Mouse (Mus musculus): ENCODE measurements around the gene Cfap43.
A peak's percentile ranks its signal among the peaks of the same experiment; 100 is the strongest.

Cfap43 gene

DNA sequence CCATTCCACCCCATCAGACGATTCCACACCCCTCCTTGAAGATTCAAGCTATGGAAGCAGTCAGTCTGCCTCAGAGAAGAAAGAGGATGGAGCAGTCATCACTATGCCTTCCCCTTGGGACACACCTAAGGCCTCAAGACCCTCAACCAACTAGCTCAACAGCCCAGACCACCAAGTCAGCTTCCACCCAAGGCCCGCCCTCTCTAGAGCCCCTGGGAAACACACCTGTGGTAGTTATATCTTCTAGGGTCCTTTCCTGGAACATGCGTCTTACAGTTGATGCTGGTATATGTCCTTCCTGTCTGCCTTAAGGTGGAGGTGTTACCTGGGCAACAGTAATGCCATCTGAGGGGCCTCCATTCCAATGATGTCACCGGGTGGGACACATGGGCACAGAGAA, 4.9 kb downstream of the Cfap43 start:
- DNase-seq = no peak

DNA sequence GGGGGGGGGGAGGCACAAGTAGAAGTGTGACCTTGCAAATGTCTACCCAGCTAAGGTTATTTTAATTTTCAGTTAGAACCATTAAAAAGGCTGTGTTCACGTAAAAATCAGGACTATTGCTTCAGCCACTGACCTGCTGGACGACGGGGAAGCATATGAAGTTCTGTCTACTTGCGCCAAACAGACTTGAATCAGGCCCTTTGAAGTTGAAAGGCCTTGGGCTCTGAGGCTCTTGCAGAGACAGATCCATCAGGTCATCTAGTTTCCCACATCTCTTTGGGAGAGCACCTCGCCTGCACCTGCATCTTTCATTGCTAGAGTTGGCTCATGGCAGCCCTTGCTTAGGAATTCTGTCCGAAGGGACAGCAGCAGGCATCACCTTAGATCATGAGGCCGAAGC, 5.7 kb downstream of the Cfap43 start:
- no peak for DNase-seq

DNA sequence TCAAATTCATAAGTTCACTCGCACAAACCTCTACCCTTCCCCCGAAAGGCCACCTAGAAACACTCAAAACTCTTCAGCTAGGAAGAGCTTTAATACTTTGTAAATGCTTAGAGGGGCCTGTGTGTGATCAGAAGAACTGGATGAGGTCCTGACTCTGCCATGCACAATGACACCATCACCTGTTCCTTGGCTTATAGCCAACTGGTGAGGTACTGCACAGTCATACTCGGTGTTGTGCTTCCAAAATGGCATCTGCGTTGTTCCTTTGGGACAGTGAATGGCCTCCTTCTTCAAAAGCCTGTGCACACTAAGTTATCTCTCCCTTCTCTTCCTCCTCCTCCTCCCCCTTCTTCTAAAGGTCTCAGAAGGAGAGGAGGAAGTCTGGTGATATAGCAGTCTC, 8.3 kb downstream of the Cfap43 start:
- no peak for DNase-seq

DNA sequence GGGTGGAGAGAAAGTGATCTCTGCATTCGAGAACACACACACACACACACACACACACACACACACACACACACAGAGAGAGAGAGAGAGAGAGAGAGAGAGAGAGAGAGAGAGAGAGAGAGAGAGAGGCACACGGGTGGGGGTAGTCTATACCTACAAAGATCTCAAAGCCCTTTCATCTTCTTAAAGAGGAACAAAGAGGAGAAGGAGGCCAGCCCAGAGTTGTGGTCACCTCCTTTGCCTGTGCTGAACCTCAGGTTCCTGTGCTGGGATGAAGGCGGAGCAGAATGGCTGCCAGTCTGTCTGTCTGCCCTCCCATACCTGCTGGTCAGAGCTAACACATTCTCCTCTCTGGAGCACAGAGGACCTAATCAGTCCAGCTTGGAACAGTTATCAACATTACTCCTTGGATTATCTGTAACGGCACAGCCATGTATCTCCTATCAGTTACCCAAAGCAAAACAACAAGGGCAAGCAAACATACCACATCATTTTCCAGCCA, 8.9 kb downstream of the Cfap43 start:
- DNase-seq = no peak

DNA sequence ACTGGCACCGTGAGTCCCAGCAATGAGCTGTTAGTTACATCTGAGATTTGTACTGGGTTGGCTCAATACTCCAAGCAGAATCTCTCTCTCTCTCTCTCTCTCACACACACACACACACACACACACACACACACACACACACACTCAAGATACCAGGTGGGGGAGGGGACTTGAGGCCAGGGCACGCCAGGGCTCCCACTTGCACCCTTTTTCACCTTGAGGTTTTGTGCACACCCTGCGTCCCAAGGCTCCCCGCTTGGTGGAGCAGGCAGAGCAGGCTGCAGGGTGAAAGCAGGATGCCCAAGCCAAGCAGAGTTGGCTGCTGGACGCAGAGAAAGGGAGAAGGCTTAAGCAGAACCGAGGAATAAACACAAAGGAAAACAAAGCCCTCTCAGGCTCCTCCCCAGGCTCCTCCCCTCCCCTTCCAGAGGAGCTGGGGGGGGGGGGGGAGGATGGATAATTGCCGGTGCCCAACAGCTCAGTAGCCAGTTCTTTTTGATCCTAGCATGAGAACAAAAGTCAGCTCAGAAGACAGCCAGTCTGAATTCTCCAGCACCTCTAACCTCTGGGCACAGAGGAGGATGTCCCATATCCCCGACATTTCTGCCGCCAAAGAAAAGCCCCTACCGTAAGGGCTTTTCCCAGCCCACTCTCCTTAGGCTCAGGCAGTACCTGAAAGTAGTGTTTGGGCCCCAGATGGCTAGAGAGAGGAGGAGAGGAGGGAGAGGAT, 9.5 kb downstream of the Cfap43 start:
- peak; percentile 42 for DNase-seq

DNA sequence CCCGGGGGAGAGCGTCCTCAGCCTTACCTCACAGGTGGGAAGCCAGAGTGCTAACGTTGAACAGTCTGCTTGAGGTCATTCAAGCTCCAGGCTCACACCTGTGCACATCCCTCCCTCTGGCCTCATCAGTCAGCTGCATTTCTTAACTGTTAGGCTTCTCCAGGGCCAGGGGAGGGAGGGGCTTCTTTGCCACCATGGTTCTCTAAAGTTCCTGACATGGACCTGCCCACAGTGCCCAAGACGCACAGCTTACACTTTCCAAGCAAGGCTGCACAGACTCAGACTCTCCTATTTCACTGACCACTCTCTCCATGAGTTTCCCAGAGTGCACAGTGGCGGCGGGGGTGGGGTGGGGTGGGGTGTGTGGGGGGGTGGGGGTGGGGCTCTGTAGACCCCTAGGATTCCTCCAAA, 10.1 kb downstream of the Cfap43 start:
- no peak for DNase-seq

DNA sequence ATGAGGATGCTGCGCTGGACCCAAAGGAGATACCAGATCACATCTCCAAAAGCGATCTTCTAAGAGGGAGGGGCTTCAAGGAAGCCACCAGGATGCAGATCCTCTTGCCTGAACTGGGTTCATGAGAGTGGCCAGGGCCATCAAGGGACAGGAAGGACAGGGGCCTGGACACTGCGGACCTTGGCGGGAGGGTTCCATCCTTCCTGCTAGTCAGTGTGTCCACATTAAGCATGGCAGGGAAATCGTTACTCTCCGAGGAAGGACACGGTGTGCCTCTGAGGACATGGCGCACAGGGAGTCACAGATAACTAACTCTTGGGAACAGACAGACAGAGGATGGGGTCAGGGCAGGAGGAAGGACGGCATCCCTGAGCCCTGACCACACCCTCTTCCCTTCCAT, 11.5 kb downstream of the Cfap43 start:
- no peak for DNase-seq

DNA sequence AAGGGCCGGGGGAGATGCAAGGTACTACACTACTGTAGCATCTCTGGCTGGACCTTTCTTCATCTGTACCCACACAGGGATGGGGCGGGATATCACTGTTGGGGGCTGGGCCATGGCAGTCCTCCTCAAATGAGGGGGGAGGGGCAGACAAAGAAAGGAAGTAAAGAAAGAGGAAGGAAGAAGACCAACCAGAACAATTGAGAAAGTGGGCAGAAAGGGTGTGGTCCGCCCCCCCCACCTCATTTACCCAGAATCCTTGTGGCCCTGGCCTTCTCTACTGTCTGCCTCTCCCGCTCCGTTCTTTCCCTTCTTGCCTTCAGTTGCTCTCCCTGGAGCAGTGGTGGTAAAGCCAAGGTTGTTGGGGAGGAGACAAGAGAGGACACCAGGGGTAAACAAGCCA, 13.5 kb downstream of the Cfap43 start:
- DNase-seq = no peak

DNA sequence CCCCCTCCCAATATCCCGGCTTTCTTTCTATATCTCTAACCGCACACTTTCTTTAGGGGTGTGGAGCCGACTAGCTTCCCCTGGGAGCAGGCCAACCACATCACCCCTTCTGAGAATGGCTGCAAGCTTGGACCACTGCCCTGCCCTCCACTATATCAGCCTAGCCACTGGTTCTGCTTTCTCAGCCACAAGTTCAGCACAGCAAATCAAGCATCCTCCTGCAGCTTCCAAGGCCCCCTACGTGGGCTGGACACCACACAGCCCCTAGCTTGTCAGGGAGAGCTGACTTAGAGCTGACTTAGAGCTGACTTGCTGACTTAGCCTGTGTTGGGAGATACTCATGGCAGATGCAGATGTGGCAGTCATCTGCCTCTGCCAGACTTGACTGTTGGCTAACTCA, 14.0 kb downstream of the Cfap43 start:
- DNase-seq = no peak

DNA sequence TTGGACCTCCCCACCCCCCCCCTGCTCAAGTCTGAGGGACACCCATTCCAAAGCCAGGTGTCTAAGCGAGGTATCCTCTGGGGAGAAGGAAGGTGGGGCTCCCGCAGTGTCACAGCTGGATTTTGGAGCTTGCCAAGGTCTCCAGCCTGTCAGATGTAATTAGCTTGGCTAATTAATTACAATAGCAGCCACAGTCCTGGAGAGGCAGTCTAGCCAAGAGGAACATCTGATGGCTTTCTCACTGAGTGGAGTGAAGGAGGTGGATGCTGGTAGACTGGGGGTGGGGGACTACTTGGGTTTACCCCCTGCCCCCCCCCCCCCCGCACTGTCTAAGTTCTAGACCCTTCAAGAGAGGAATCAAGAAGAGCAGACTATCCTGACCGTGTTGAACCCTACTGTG, 15.4 kb downstream of the Cfap43 start:
- no peak for DNase-seq

DNA sequence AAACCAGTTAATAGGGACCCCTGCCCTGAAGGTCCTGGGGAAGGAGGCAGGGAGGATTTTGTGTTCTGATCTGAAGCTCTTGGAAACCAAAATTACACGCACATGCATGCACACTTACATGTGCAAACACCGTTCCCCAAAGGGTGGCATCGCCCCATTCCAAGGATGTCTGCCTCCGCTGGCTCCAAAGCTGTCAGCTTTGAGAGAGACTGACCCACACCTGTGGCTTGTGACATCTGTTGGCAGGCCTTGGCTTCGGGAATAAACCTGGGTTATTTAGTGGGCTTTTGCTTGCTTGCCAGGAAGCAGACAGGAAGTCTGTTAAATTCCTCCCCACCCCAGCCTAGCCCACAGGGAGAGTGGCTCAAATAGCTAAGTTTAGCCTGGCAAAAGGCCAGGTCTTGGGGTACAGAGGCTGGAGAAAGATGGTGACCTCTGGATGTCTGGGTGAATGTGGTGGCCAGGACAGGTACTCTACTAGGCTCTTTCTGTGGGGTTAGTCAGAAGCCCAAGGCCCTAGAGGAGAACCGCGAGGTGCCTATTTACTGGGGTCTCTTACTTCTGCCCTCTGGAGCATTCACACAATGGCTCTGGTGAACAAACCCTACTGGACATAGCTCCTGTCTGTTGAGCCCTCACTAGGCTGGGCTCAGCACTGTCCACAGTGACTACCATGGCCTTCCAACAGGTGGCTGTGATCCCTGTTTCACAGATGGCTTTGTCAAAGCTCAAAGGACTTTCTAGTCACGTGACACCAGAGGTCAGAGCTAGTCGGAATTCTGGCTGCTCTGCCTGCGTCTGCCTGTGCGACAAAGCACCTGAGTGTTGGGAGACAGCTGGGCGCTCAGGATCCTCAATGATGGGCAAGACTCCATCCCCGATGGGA, 16.5 kb downstream of the Cfap43 start:
- peak; percentile 61 for DNase-seq

DNA sequence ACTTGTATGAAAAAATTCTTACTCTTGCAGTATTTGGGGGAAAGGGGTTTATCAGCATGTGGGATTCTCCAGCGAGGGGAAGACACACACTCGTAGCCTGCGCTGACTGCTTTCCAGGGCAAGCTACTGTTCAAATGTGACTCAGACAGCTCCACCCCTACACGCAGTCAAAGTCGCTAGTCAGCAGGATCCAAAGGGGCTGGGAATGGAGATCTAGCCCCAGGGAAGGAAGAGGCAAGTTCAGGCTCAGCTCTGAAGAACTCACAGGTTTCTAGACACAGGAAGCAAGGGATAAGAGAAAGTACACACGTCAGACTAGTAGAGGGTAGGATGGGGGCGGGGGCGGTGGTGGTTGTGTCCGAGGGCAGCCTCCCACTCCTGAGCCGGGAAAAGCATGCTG, 18.5 kb downstream of the Cfap43 start:
- DNase-seq = no peak

DNA sequence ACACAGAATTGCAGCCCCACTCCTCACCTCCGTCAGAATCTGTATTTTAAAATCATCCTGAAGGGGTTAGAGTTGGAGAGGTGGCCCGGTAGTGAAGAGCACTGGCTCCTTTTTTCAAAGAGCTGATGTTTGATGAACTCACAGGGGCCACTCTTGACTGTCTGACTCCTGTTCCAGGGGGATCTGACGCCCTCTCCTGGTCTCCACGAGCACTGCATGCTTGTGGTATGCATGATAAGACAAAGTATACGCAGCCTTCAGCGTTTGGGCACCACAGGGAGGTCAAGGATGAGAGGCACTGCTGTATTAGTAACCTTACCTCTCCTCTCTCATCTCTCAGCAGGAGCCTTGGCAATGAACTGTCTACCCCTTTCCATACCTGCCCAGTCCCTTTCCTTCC, 19.1 kb downstream of the Cfap43 start:
- no peak for DNase-seq

DNA sequence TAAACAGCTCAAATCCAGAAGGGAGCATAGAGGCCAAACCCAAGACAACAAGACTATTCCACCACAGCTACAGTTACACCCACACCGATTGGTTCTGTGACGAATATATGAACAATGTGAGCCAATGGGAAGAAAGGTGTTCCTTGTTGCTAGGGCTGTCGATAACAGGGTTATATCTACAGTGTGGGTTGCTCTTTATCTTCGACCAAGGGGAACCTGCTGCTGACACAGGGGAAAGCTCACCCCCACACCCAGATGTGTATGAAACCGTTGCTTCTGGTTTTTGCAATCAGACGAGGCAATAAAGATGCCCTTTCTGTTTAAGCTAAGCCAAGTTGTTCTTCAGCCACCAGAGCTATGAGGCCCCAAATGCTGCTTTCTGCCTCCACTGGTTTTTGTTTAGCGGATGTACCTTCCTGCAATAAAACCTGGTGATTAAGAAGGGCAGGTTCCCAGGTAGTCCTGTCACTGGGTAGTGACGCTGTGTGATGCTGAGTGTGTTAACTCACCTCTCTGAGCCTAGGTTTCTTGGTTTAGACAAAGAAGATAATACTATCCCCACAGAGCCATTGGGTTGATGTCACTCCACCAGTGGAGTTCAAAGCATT, 20.5 kb downstream of the Cfap43 start:
- no peak for DNase-seq

DNA sequence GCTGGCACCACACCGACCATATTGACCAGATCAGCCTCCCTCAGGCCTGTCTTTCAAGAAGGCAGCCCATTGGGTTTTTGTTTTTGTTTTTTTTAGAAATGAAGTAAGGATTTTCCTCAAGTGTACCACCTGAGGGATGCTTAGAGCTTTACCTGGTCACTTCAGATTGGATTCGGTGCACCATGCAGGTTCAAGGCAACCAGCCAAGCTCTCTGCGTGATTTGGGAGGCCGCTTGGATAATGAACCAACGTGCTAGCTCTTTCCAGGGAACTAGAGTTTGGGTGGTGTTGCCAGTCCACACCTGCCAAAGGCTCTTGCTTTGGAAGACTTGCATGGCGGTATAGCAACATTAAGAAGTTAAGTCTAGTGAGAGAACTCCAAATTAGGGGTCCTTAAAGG, 26.0 kb downstream of the Cfap43 start:
- no peak for DNase-seq

DNA sequence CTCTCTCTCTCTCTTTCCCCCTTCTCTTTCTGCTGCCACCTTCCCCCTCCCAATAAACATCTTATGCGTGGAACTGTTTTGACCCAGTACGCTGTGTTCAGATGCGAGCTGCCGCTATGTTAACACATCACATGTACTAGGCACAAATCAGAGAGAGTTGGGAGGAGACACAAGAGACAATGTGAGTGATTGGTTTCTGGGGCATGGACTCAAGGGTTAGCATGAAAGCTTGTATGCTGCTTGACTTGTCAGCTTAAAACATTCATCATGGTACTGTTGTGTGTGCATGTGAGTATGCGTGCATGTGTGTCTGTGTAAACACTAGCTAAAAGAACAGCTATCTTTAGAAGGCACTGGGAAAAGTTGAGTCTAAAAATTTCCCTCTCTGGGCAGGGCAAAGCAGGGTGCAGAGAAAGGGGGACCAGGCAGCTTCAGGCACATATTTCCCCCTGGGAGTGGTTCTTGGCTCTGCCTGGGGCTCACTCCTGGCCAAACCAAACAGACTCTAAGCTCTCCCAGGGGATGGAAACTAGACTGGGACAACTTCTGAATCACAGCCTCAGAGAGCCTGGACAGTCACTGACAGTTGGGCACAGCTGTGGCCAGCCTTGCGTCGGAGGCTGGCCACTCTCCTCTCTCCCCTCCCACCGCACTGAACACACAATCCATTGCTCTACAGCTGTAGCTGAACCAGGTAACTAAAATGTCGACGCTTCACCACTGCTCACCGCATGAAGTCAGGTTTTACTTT, 27.4 kb downstream of the Cfap43 start:
- DNase-seq = peak; percentile 34

DNA sequence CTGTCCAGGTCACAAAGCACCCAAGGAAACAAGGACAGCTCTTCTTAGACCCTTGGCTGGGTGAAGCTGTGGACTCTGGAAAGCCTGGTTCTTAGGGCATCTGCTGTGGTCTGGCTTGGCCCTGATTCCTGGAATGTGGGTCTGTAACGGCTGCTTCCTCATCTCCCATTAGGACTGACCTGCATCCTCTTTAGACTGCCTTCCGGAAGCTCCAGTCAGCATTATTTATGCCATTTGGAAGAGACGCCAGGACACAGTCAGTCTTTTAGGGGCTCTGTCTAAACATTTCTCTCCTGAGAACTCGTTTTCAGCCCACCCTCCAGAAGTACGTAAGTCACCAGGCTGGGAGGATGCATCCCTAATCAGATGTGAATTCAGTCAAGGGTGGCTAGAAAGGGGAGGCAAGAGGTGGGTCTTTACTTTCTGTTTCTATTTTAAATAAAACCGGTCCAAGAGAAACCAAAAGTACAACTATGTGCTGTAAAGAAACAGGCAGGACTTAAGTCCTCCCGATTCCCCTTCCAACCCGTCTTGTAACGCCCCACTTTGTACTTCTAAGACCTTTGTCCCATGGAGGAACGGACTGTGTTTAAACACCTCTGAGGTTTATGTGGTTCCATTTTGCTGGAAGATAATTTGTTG, 28.5 kb downstream of the Cfap43 start:
- no peak for DNase-seq

DNA sequence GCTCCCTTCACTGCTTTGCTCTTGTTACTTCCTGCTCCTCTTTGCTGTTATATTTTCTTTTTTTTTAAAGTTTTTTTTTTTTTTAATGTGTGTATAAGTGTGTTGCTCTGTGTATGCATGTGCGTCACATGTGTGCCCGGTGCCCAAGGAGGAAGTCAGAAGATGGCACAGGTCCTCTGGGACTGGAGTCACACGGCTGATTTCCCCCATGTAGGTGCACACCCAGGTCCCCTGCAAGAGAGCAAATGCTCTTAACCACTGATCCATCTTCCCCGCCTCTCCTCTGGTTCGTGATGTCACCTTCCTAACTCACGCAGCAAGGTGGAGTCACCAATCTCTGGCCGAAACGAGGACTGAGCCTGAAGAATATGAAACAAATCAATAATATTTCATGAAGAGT, 31.1 kb downstream of the Cfap43 start:
- no peak for DNase-seq

DNA sequence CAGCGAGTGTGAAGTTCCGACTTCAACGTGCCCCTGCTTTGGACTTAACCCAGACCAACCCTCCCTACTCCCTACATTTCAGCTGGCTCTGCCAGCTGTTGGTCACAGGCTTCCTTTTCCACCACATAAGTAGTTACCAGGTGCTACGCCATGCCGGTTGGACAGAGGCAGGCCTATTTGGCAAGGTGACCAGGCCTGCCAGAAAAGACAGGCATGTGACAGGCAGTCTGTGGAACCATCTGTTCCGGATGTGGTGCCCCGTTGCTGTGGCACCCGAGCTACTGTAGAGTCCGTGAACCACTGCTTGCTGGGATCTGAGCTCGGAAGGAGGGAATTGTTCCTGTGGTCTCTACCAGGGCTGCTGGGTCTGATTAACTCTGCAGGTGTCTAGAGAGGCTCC, 31.7 kb downstream of the Cfap43 start:
- DNase-seq = no peak

DNA sequence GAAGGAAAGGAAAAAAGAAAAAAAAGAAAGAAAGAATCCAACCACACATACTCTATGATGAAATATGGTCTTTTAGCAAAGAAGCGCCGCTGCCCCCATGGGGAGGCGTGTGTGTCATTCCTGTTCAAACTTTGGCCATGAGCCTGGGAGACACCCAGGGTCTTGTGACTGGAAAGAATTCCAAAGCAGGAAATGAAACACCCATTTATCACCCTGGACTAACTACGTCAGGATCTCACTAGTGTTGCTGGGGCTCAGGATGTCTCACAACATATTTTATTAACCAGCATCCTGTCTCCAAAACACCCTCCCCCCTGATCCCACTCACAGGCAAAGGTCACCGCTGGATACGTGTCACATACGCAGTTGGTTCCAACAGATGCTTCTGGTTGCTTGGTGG, 32.5 kb downstream of the Cfap43 start:
- peak; percentile 54 for DNase-seq

DNA sequence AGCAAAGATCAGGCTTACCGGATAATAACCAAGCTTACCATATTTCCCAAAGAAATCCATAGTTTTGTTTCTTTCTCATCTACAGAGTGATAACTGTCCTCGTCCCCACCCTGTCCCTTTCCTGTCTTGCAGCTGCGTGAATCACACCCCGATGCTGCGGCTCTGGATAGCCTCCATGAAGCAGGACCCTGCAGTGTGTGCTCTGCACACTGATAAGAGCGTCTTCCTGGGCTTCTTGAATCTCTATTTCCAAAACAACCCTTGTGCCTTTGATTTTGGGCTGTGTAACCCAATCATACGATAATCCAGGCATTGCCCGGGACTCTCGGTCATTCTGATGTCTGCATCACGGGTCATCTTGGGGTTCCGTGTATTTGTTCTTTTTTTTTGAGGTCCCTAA, 33.2 kb downstream of the Cfap43 start:
- no peak for DNase-seq

DNA sequence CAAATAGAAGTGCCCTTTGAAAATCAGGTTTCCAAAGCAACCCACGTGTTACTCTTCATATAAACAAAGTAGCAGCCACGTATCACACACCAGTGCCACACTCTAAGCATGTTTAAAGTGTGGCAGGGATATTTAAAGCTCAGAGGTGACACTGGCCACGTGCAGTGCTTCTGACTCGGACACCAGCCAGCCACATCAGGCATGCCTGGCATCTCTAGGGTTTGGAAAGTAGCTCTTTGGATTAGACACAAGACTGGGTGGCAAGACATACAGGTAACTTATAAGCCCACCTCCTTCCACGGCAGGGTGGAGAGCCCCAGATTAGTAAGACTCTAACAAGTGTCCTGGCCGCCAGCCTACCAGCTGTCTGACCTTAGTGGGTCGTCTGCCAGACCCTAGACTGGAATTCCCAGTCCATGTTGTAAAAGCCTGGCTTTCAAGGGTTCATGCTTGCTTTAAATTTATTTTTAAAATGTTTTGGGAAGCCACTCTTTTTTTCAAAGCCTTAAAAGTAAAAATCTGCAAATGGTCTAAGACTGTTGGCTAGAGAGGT, 33.8 kb downstream of the Cfap43 start:
- no peak for DNase-seq

All from lung, postnatal 14 days (tissue).